In the genomic region with DNA sequence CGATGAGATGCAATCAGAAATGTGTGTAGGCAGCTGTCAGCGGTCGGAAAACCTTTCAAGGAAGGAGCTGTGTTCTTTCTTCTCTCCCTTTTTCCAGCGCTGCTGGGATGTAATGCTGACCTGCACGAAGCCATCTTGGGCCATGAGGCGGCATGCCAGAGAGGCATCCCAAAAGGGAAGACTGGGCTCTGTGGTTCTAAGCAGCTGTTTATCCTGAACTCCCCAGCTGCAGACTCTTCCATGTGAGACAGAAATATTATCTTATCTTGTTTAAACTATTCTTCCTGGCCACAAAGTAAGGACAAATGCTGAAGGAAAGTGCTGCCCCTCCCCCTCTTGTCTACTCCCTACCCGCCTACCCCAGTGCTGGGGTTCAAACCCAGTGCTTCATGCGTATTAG, we compare ENCODE assay signal across 17 mouse cellular contexts. TPM values are rescaled to one million over a fixed set of nuclear protein-coding genes. Genes with fewer than 3 reads are reported as not detected.
"Had no signal": no experiment of that assay in that cellular context is flagged by ENCODE, and none has a peak within 500 bp of the region (broad histone marks: within the 10 kb centered on the region; RNA-seq: fewer than 3 reads in every experiment).

No protein-coding gene starts in this region.

- H3K27ac ChIP-seq: kidney, postnatal 0 days; limb, embryonic 12.5 days; lung, embryonic 15.5 days; macrophage; midbrain, embryonic 15.5 days; neural tube, embryonic 13.5 days had no signal

- H3K9me3 ChIP-seq: limb, embryonic 12.5 days; liver, embryonic 13.5 days; lung, embryonic 15.5 days; midbrain, embryonic 15.5 days; neural tube, embryonic 13.5 days had no signal

- H3K27me3 ChIP-seq: limb, embryonic 12.5 days; lung, embryonic 15.5 days; midbrain, embryonic 15.5 days; neural tube, embryonic 13.5 days had no signal

- ATAC-seq: liver, postnatal 0 days; midbrain, embryonic 15.5 days had no signal

- H3K36me3 ChIP-seq: limb, embryonic 12.5 days; liver, embryonic 13.5 days; lung, embryonic 15.5 days; midbrain, embryonic 15.5 days; neural tube, embryonic 13.5 days had no signal

- DNase-seq: kidney, adult 9 months; kidney, postnatal 36 days; layer of hippocampus, adult 9-11 months; liver; liver, embryonic 13.5 days; liver, postnatal 0 days; lung, postnatal 14 days; retina, postnatal 1 day; right cerebral cortex, postnatal 14 days; thymus, adult 18-20 months; thymus, postnatal 14 days had no signal

- H3K4me3 ChIP-seq: limb, embryonic 12.5 days; liver, embryonic 13.5 days; lung, embryonic 15.5 days; midbrain, embryonic 15.5 days; neural tube, embryonic 13.5 days had no signal

- H3K9ac ChIP-seq: limb, embryonic 12.5 days; liver, embryonic 13.5 days; liver, postnatal 0 days; lung, embryonic 15.5 days; midbrain, embryonic 15.5 days; neural tube, embryonic 13.5 days had no signal

- H3K4me2 ChIP-seq: limb, embryonic 12.5 days; liver, embryonic 13.5 days; lung, embryonic 15.5 days; midbrain, embryonic 15.5 days; neural tube, embryonic 13.5 days had no signal

RNA-seq across cellular contexts. Expression of gene Cbln3, which starts 3.2 kb away (rescaled TPM):
- polyA plus RNA-seq: macrophage had no signal

RNA-seq across cellular contexts. Expression of gene Nfatc4, which starts 58.0 kb away (rescaled TPM):
- polyA plus RNA-seq: macrophage had no signal
